Mouse (Mus musculus): Measurements from ENCODE around the gene Ocrl.

The Ocrl gene

GRCm38 (mm10) chrX:47912306-47912792 lies at the start of gene Ocrl:
TSS of gene Ocrl (plus strand) at chrX:47912387.
- peak; percentile 58 for DNase-seq (ENCODE audit: low spot score)

- no peak for DNase-seq (ENCODE audit: low spot score)
Measured at GRCm38 (mm10) chrX:47880052-47880451, 32.1 kb upstream of the Ocrl start.

GRCm38 (mm10) chrX:47882813-47883212 lies 29.4 kb upstream of the Ocrl start:
- no peak for DNase-seq (ENCODE audit: low spot score)

GRCm38 (mm10) chrX:47887401-47887800 lies 24.8 kb upstream of the Ocrl start:
- DNase-seq (ENCODE audit: low spot score) = no peak

GRCm38 (mm10) chrX:47891243-47891906 lies 20.8 kb upstream of the Ocrl start:
- no peak for DNase-seq (ENCODE audit: low spot score)

GRCm38 (mm10) chrX:47891907-47892430 lies 20.2 kb upstream of the Ocrl start:
- no peak for DNase-seq (ENCODE audit: low spot score)

GRCm38 (mm10) chrX:47892431-47893024 lies 19.7 kb upstream of the Ocrl start, which contains the start of gene Smarca1:
TSS of gene Smarca1 (minus strand) at chrX:47892974.
- DNase-seq (ENCODE audit: low spot score) = no peak

GRCm38 (mm10) chrX:47912904-47913542 lies 836 bp downstream of the Ocrl start:
- DNase-seq (ENCODE audit: low spot score) = peak; percentile 13

GRCm38 (mm10) chrX:47913543-47913938 lies 1.4 kb downstream of the Ocrl start:
- no peak for DNase-seq (ENCODE audit: low spot score)

GRCm38 (mm10) chrX:47916831-47917230 lies 4.6 kb downstream of the Ocrl start:
- DNase-seq (ENCODE audit: low spot score) = no peak

GRCm38 (mm10) chrX:47920541-47920940 lies 8.4 kb downstream of the Ocrl start:
- no peak for DNase-seq (ENCODE audit: low spot score)

- no peak for DNase-seq (ENCODE audit: low spot score)
Measured at GRCm38 (mm10) chrX:47927981-47928380, 15.8 kb downstream of the Ocrl start.

GRCm38 (mm10) chrX:47930449-47930848 lies 18.3 kb downstream of the Ocrl start:
- DNase-seq (ENCODE audit: low spot score) = no peak

- no peak for DNase-seq (ENCODE audit: low spot score)
Measured at GRCm38 (mm10) chrX:47934352-47934751, 22.2 kb downstream of the Ocrl start.

GRCm38 (mm10) chrX:47936885-47937284 lies 24.7 kb downstream of the Ocrl start:
- no peak for DNase-seq (ENCODE audit: low spot score)

- DNase-seq (ENCODE audit: low spot score) = no peak
Measured at GRCm38 (mm10) chrX:47937740-47938139, 25.6 kb downstream of the Ocrl start.

GRCm38 (mm10) chrX:47949729-47950128 lies 37.5 kb downstream of the Ocrl start:
- DNase-seq (ENCODE audit: low spot score) = no peak

- no peak for DNase-seq (ENCODE audit: low spot score)
Measured at GRCm38 (mm10) chrX:47962579-47962978, 50.4 kb downstream of the Ocrl start.

- DNase-seq (ENCODE audit: low spot score) = no peak
Measured at GRCm38 (mm10) chrX:47970371-47970770, 58.2 kb downstream of the Ocrl start.

- no peak for DNase-seq (ENCODE audit: low spot score)
Measured at GRCm38 (mm10) chrX:47970864-47971263, 58.7 kb downstream of the Ocrl start.

GRCm38 (mm10) chrX:47971366-47972128 lies 59.4 kb downstream of the Ocrl start:
- no peak for DNase-seq (ENCODE audit: low spot score)

- DNase-seq (ENCODE audit: low spot score) = no peak
Measured at GRCm38 (mm10) chrX:47976551-47976950, 64.4 kb downstream of the Ocrl start.

Measured in c-Kit-positive CD71-positive TER-119-positive erythroid progenitor cells, embryonic 14.5 days (primary cell).